Mouse (Mus musculus): ENCODE measurements around the gene Ifnz.
"Not testable (repeated sequence)": the region's sequence is repeated elsewhere in the genome, so short reads cannot be mapped to it uniquely, and the experiment has no call there.

DNA sequence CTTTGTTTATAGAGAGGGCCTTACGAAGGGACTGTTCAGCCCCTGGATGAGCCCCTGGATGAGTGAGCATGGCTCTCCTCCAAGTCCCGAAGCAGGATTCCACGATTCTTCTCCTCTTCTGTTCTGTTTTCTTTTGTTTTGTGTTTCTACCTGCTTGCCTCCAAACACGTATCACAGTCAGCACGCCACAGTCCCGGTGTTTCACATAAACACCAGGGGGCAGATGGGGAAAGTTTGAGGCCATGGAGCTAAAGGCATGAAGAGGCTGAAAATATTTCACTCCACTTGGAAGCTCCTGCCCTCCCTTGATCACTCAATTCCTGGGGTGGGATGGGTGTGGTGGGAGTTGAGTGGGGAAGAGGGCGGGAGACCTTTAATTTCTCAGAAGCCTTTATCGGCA is 20.2 kb upstream of the Ifnz start:
- not testable (repeated sequence) for TF ChIP-seq CTCF, EP300 (IDR thresholded peaks at IDR 0.05)

Data from lung, postnatal 0 days (tissue).